Mouse (Mus musculus) neural tube, embryonic 15.5 days (tissue): ENCODE results near the gene Cpd. TPM values are rescaled to one million over a fixed set of nuclear protein-coding genes. Genes with fewer than 3 reads are reported as not detected.

ENCODE experiments used
- ATAC-seq: fragments of 200-750 bp; cut with Nextera tagmentation; 2 replicates; pipeline ENCODE4 v1.8.0; 2017; ENCODE audit warnings: mild to moderate bottlenecking, moderate TSS enrichment, moderate library complexity; ENCODE audit not compliant: low FRiP score
- H3K27ac ChIP-seq: fragments of 300-500 bp; sonication (generic); replicated peaks from 2 replicates; pipeline ENCODE4 v1.5.1; 2015; ENCODE audit warnings: mild to moderate bottlenecking, inconsistent platforms
- H3K27me3 ChIP-seq: fragments of 300-500 bp; sonication (generic); replicated peaks from 2 replicates; pipeline ENCODE4 v1.6.1; 2015; ENCODE audit warnings: inconsistent platforms
- H3K36me3 ChIP-seq: fragments of 300-500 bp; sonication (generic); 2 replicates; pipeline ENCODE4 v1.6.1; 2015; ENCODE audit warnings: inconsistent platforms
- H3K4me1 ChIP-seq: fragments of 300-500 bp; sonication (generic); 2 replicates; pipeline ENCODE4 v1.6.1; 2015; ENCODE audit warnings: inconsistent platforms
- H3K4me2 ChIP-seq: fragments of 300-500 bp; sonication (generic); 2 replicates; pipeline ENCODE4 v1.6.1; 2015; ENCODE audit warnings: inconsistent platforms, mild to moderate bottlenecking, moderate library complexity
- H3K4me3 ChIP-seq: fragments of 300-500 bp; sonication (generic); replicated peaks from 2 replicates; pipeline ENCODE4 v1.5.1; 2015; ENCODE audit warnings: mild to moderate bottlenecking, inconsistent platforms
- H3K9ac ChIP-seq: fragments of 300-500 bp; sonication (generic); replicated peaks from 2 replicates; pipeline ENCODE4 v1.6.1; 2015; ENCODE audit warnings: mild to moderate bottlenecking, inconsistent platforms
- H3K9me3 ChIP-seq: fragments of 300-500 bp; sonication (generic); replicated peaks from 2 replicates; pipeline ENCODE4 v1.6.1; 2016; ENCODE audit warnings: inconsistent platforms
- WGBS: fragments of 180-500 bp; shearing (Covaris S2); methylation state at CpG from one replicate; pipeline ENCODE4 v1.1.7; 2015; ENCODE audit warnings: mixed read lengths; 5-methylcytosine and 5-hydroxymethylcytosine counted together
- polyA plus RNA-seq: library from polyadenylated mRNA; unstranded; fragments of >200 nt; fragmentation: Nextera tagmentation; extraction: Ambion mirVana; gene quantifications from 2 replicates; pipeline ENCODE4 v1.2.1, GENCODE M21; 2015

Gene Cpd
- polyA plus RNA-seq, 1 experiment from 2014 or later = 5.5 TPM

- no peaks in the 10 kb centered on the region for H3K4me1 ChIP-seq
- WGBS = 76% methylated on average over 3 of the region's 3 CpGs
- no peak for ATAC-seq
These were observed 73.0 kb downstream of the Cpd start for GRCm38 (mm10) chr11:76773811-76774210.

GRCm38 (mm10) chr11:76770566-76770965 is 76.3 kb downstream of the Cpd start:
- Histone ChIP-seq H3K4me1 (no peaks in the 10 kb centered on the region), H3K27ac (no peak overlapping the region), H3K9ac (no peak overlapping the region), H3K4me2 (no peak overlapping the region), H3K4me3 (no peak overlapping the region), H3K27me3 (no peaks in the 10 kb centered on the region), H3K36me3 (no peaks in the 10 kb centered on the region), H3K9me3 (no peaks in the 10 kb centered on the region)
- ATAC-seq = no peak
- WGBS = 91% methylated on average over 5 of the region's 5 CpGs

More at GRCm38 (mm10) chr11:76773811-76774210, 73.0 kb downstream of the Cpd start:
- Histone ChIP-seq H3K27ac (no peak overlapping the region), H3K4me2 (no peak overlapping the region), H3K9me3 (no peaks in the 10 kb centered on the region), H3K36me3 (no peaks in the 10 kb centered on the region), H3K9ac (no peak overlapping the region), H3K27me3 (no peaks in the 10 kb centered on the region), H3K4me3 (no peak overlapping the region)

GRCm38 (mm10) chr11:76763741-76764122 is 83.1 kb downstream of the Cpd start:
- H3K9me3 ChIP-seq = no peaks in the 10 kb centered on the region
- peak overlapping the region; percentile 72 for H3K4me2 ChIP-seq
- no peak overlapping the region for H3K27ac ChIP-seq
- no peak overlapping the region for H3K9ac ChIP-seq
- peaks cover 18% of the 10 kb centered on the region for H3K36me3 ChIP-seq
- WGBS = 13% methylated on average over 4 of the region's 4 CpGs
- peak overlapping the region; percentile 92; the same call in 1 of the 2 replicates for H3K4me3 ChIP-seq
- ATAC-seq = no peak; the same call in 1 of the 2 replicates
- peaks cover 6% of the 10 kb centered on the region for H3K27me3 ChIP-seq
- peaks cover 11% of the 10 kb centered on the region for H3K4me1 ChIP-seq

- no peaks in the 10 kb centered on the region for H3K9me3 ChIP-seq
- peak within 1 kb of the TSS; percentile 92 for H3K4me3 ChIP-seq
- peak within 1 kb of the TSS; percentile 90 for H3K27ac ChIP-seq
- H3K4me2 ChIP-seq = peak within 1 kb of the TSS; percentile 72
- peaks cover 6% of the 10 kb centered on the region for H3K27me3 ChIP-seq
- H3K4me1 ChIP-seq = peaks cover 11% of the 10 kb centered on the region
- ATAC-seq = peak; percentile 98
- WGBS = under 1% methylated on average over 28 of the region's 28 CpGs
- peaks cover 22% of the 10 kb centered on the region for H3K36me3 ChIP-seq
- peak within 1 kb of the TSS; percentile 98 for H3K9ac ChIP-seq
These were observed 83.6 kb downstream of the Cpd start, which contains the start of gene Gosr1 for GRCm38 (mm10) chr11:76763053-76763740. Gene Gosr1 (minus strand): TSS chr11:76763579.

- no peak overlapping the region for H3K27ac ChIP-seq
- H3K4me3 ChIP-seq = no peak overlapping the region
- no peak overlapping the region for H3K4me2 ChIP-seq
- H3K27me3 ChIP-seq = no peaks in the 10 kb centered on the region
- WGBS = 94% methylated on average over 3 of the region's 3 CpGs
- no peaks in the 10 kb centered on the region for H3K4me1 ChIP-seq
- no peaks in the 10 kb centered on the region for H3K9me3 ChIP-seq
- ATAC-seq = no peak
- peaks cover 72% of the 10 kb centered on the region for H3K36me3 ChIP-seq
- no peak overlapping the region for H3K9ac ChIP-seq
These were observed 94.5 kb downstream of the Cpd start for GRCm38 (mm10) chr11:76752276-76752675.

GRCm38 (mm10) chr11:76748819-76749218 is 98.0 kb downstream of the Cpd start:
- WGBS = 93% methylated on average over 9 of the region's 9 CpGs
- Histone ChIP-seq H3K9me3 (no peaks in the 10 kb centered on the region), H3K4me2 (no peak overlapping the region), H3K27ac (no peak overlapping the region), H3K36me3 (peaks cover 73% of the 10 kb centered on the region), H3K9ac (no peak overlapping the region), H3K27me3 (no peaks in the 10 kb centered on the region), H3K4me1 (no peaks in the 10 kb centered on the region), H3K4me3 (no peak overlapping the region)
- no peak for ATAC-seq

GRCm38 (mm10) chr11:76745921-76746320 is 100.9 kb downstream of the Cpd start:
- ATAC-seq = no peak
- Histone ChIP-seq H3K9me3 (no peaks in the 10 kb centered on the region), H3K4me2 (no peak overlapping the region), H3K27ac (no peak overlapping the region), H3K27me3 (no peaks in the 10 kb centered on the region), H3K4me1 (no peaks in the 10 kb centered on the region), H3K36me3 (peaks cover 60% of the 10 kb centered on the region), H3K9ac (no peak overlapping the region), H3K4me3 (no peak overlapping the region)
- 100% methylated on average over 1 of the region's 1 CpGs for WGBS

- Histone ChIP-seq H3K9ac (no peak overlapping the region), H3K4me1 (no peaks in the 10 kb centered on the region), H3K9me3 (no peaks in the 10 kb centered on the region), H3K4me3 (no peak overlapping the region), H3K36me3 (peaks cover 47% of the 10 kb centered on the region), H3K27me3 (no peaks in the 10 kb centered on the region), H3K27ac (no peak overlapping the region), H3K4me2 (no peak overlapping the region)
- WGBS = 68% methylated on average over 7 of the region's 7 CpGs
- ATAC-seq = no peak
These were observed 102.3 kb downstream of the Cpd start for GRCm38 (mm10) chr11:76744550-76744949.

GRCm38 (mm10) chr11:76742511-76742910 is 104.3 kb downstream of the Cpd start:
- Histone ChIP-seq H3K9me3 (no peaks in the 10 kb centered on the region), H3K4me1 (no peaks in the 10 kb centered on the region), H3K36me3 (peaks cover 31% of the 10 kb centered on the region), H3K27me3 (no peaks in the 10 kb centered on the region), H3K4me3 (no peak overlapping the region), H3K9ac (no peak overlapping the region), H3K4me2 (no peak overlapping the region), H3K27ac (no peak overlapping the region)
- no peak for ATAC-seq
- 97% methylated on average over 7 of the region's 7 CpGs for WGBS

- Histone ChIP-seq H3K27me3 (no peaks in the 10 kb centered on the region), H3K4me3 (no peak overlapping the region), H3K4me2 (no peak overlapping the region), H3K9me3 (no peaks in the 10 kb centered on the region), H3K36me3 (peaks cover 24% of the 10 kb centered on the region), H3K9ac (no peak overlapping the region), H3K4me1 (no peaks in the 10 kb centered on the region), H3K27ac (no peak overlapping the region)
- 65% methylated on average over 6 of the region's 6 CpGs for WGBS
- no peak for ATAC-seq
These were observed 107.7 kb downstream of the Cpd start for GRCm38 (mm10) chr11:76739125-76739524.

- H3K4me3 ChIP-seq = no peak overlapping the region
- H3K36me3 ChIP-seq = peaks cover 36% of the 10 kb centered on the region
- H3K27me3 ChIP-seq = no peaks in the 10 kb centered on the region
- H3K4me1 ChIP-seq = no peaks in the 10 kb centered on the region
- H3K27ac ChIP-seq = no peak overlapping the region
- H3K9ac ChIP-seq = no peak overlapping the region
- WGBS = 79% methylated on average over 4 of the region's 4 CpGs
- no peaks in the 10 kb centered on the region for H3K9me3 ChIP-seq
- no peak overlapping the region for H3K4me2 ChIP-seq
- no peak for ATAC-seq
These were observed 111.0 kb downstream of the Cpd start for GRCm38 (mm10) chr11:76735753-76736324.

- ATAC-seq = no peak
- no peak overlapping the region for H3K4me2 ChIP-seq
- no peak overlapping the region for H3K9ac ChIP-seq
- no peaks in the 10 kb centered on the region for H3K27me3 ChIP-seq
- no peak overlapping the region for H3K4me3 ChIP-seq
- H3K4me1 ChIP-seq = no peaks in the 10 kb centered on the region
- no peak overlapping the region for H3K27ac ChIP-seq
- peaks cover 44% of the 10 kb centered on the region for H3K36me3 ChIP-seq
- WGBS = 32% methylated on average over 3 of the region's 3 CpGs
- no peaks in the 10 kb centered on the region for H3K9me3 ChIP-seq
These were observed 112.3 kb downstream of the Cpd start for GRCm38 (mm10) chr11:76734560-76734959.
